Mouse (Mus musculus): ENCODE results near the gene Stx11. TPM values are rescaled to one million over a fixed set of nuclear protein-coding genes. Genes with fewer than 3 reads are reported as not detected.
A peak's percentile ranks its signal among the peaks of the same experiment; 100 is the strongest.
"Not testable (repeated sequence)": the region's sequence is repeated elsewhere in the genome, so short reads cannot be mapped to it uniquely, and the experiment has no call there.

Stx11 gene
- polyA plus RNA-seq, 1 experiment = 0.23 TPM

GRCm38 (mm10) chr10:12957271-12957670 is 6.8 kb downstream of the Stx11 start:
- Histone ChIP-seq H3K36me3 (ENCODE audit: control insufficient read depth, insufficient read depth, low read length) (no peaks in the 10 kb centered on the region), H3K4me1 (ENCODE audit: control insufficient read depth, insufficient read depth, low read length) (no peaks in the 10 kb centered on the region), H3K27ac (ENCODE audit: control insufficient read depth, insufficient read depth, low read depth, low read length) (no peak overlapping the region), H3K4me3 (ENCODE audit: control insufficient read depth, low read depth, low read length) (no peak overlapping the region), H3K27me3 (ENCODE audit: control insufficient read depth, insufficient read depth, low read length) (no peaks in the 10 kb centered on the region)
- no peak for TF ChIP-seq POLR2A (IDR thresholded peaks at IDR 0.05; ENCODE audit: control insufficient read depth, low read depth, low read length)

GRCm38 (mm10) chr10:12955831-12956230 is 8.3 kb downstream of the Stx11 start:
- Histone ChIP-seq H3K36me3 (ENCODE audit: control insufficient read depth, insufficient read depth, low read length) (no peaks in the 10 kb centered on the region), H3K27ac (ENCODE audit: control insufficient read depth, insufficient read depth, low read depth, low read length) (no peak overlapping the region), H3K27me3 (ENCODE audit: control insufficient read depth, insufficient read depth, low read length) (no peaks in the 10 kb centered on the region), H3K4me3 (ENCODE audit: control insufficient read depth, low read depth, low read length) (no peak overlapping the region), H3K4me1 (ENCODE audit: control insufficient read depth, insufficient read depth, low read length) (no peaks in the 10 kb centered on the region)
- TF ChIP-seq POLR2A (IDR thresholded peaks at IDR 0.05; ENCODE audit: control insufficient read depth, low read depth, low read length) (no peak), CTCF (IDR thresholded peaks at IDR 0.05; ENCODE audit: control insufficient read depth, insufficient read depth, insufficient replicate concordance, low read depth, low read length) (no peak)

- not testable (repeated sequence) for H3K4me3 ChIP-seq (ENCODE audit: control insufficient read depth, low read depth, low read length); H3K27ac ChIP-seq (ENCODE audit: control insufficient read depth, insufficient read depth, low read depth, low read length); H3K4me1 ChIP-seq (ENCODE audit: control insufficient read depth, insufficient read depth, low read length); H3K27me3 ChIP-seq (ENCODE audit: control insufficient read depth, insufficient read depth, low read length); H3K36me3 ChIP-seq (ENCODE audit: control insufficient read depth, insufficient read depth, low read length)
Measured at GRCm38 (mm10) chr10:12951358-12951757, 12.7 kb downstream of the Stx11 start.

- Histone ChIP-seq H3K27me3 (ENCODE audit: control insufficient read depth, insufficient read depth, low read length) (no peaks in the 10 kb centered on the region), H3K27ac (ENCODE audit: control insufficient read depth, insufficient read depth, low read depth, low read length) (no peak overlapping the region), H3K4me1 (ENCODE audit: control insufficient read depth, insufficient read depth, low read length) (no peaks in the 10 kb centered on the region), H3K4me3 (ENCODE audit: control insufficient read depth, low read depth, low read length) (no peak overlapping the region), H3K36me3 (ENCODE audit: control insufficient read depth, insufficient read depth, low read length) (no peaks in the 10 kb centered on the region)
- TF ChIP-seq CTCF (IDR thresholded peaks at IDR 0.05; ENCODE audit: control insufficient read depth, insufficient read depth, insufficient replicate concordance, low read depth, low read length) = no peak
- no peak for TF ChIP-seq POLR2A (IDR thresholded peaks at IDR 0.05; ENCODE audit: control insufficient read depth, low read depth, low read length)
Measured at GRCm38 (mm10) chr10:12949299-12949698, 14.8 kb downstream of the Stx11 start.

- H3K4me3 ChIP-seq (ENCODE audit: control insufficient read depth, low read depth, low read length) = no peak overlapping the region
- TF ChIP-seq CTCF (IDR thresholded peaks at IDR 0.05; ENCODE audit: control insufficient read depth, insufficient read depth, insufficient replicate concordance, low read depth, low read length) (no peak), POLR2A (IDR thresholded peaks at IDR 0.05; ENCODE audit: control insufficient read depth, low read depth, low read length) (no peak)
- H3K27me3 ChIP-seq (ENCODE audit: control insufficient read depth, insufficient read depth, low read length) = no peaks in the 10 kb centered on the region
- no peaks in the 10 kb centered on the region for H3K4me1 ChIP-seq (ENCODE audit: control insufficient read depth, insufficient read depth, low read length)
- no peaks in the 10 kb centered on the region for H3K36me3 ChIP-seq (ENCODE audit: control insufficient read depth, insufficient read depth, low read length)
- H3K27ac ChIP-seq (ENCODE audit: control insufficient read depth, insufficient read depth, low read depth, low read length) = no peak overlapping the region
Measured at GRCm38 (mm10) chr10:12947606-12948005, 16.5 kb downstream of the Stx11 start.

- Histone ChIP-seq H3K27me3 (ENCODE audit: control insufficient read depth, insufficient read depth, low read length) (no peaks in the 10 kb centered on the region), H3K4me1 (ENCODE audit: control insufficient read depth, insufficient read depth, low read length) (peaks cover 4% of the 10 kb centered on the region), H3K4me3 (ENCODE audit: control insufficient read depth, low read depth, low read length) (peak overlapping the region; percentile 74), H3K36me3 (ENCODE audit: control insufficient read depth, insufficient read depth, low read length) (no peaks in the 10 kb centered on the region), H3K27ac (ENCODE audit: control insufficient read depth, insufficient read depth, low read depth, low read length) (no peak overlapping the region)
- TF ChIP-seq POLR2A (IDR thresholded peaks at IDR 0.05; ENCODE audit: control insufficient read depth, low read depth, low read length) (no peak), CTCF (IDR thresholded peaks at IDR 0.05; ENCODE audit: control insufficient read depth, insufficient read depth, insufficient replicate concordance, low read depth, low read length) (no peak)
Measured at GRCm38 (mm10) chr10:12941018-12941761, 22.9 kb downstream of the Stx11 start.

GRCm38 (mm10) chr10:12938763-12939162 is 25.3 kb downstream of the Stx11 start:
- no peaks in the 10 kb centered on the region for H3K27me3 ChIP-seq (ENCODE audit: control insufficient read depth, insufficient read depth, low read length)
- H3K36me3 ChIP-seq (ENCODE audit: control insufficient read depth, insufficient read depth, low read length) = no peaks in the 10 kb centered on the region
- no peak overlapping the region for H3K4me3 ChIP-seq (ENCODE audit: control insufficient read depth, low read depth, low read length)
- H3K27ac ChIP-seq (ENCODE audit: control insufficient read depth, insufficient read depth, low read depth, low read length) = no peak overlapping the region
- TF ChIP-seq CTCF (IDR thresholded peaks at IDR 0.05; ENCODE audit: control insufficient read depth, insufficient read depth, insufficient replicate concordance, low read depth, low read length) (no peak), POLR2A (IDR thresholded peaks at IDR 0.05; ENCODE audit: control insufficient read depth, low read depth, low read length) (no peak)
- peaks cover 4% of the 10 kb centered on the region for H3K4me1 ChIP-seq (ENCODE audit: control insufficient read depth, insufficient read depth, low read length)

GRCm38 (mm10) chr10:12936079-12936478 is 28.0 kb downstream of the Stx11 start:
- Histone ChIP-seq H3K4me3 (ENCODE audit: control insufficient read depth, low read depth, low read length) (no peak overlapping the region), H3K4me1 (ENCODE audit: control insufficient read depth, insufficient read depth, low read length) (no peaks in the 10 kb centered on the region; the same call in none of the 2 replicates), H3K36me3 (ENCODE audit: control insufficient read depth, insufficient read depth, low read length) (no peaks in the 10 kb centered on the region), H3K27ac (ENCODE audit: control insufficient read depth, insufficient read depth, low read depth, low read length) (no peak overlapping the region), H3K27me3 (ENCODE audit: control insufficient read depth, insufficient read depth, low read length) (no peaks in the 10 kb centered on the region)
- TF ChIP-seq POLR2A (IDR thresholded peaks at IDR 0.05; ENCODE audit: control insufficient read depth, low read depth, low read length) (no peak), CTCF (IDR thresholded peaks at IDR 0.05; ENCODE audit: control insufficient read depth, insufficient read depth, insufficient replicate concordance, low read depth, low read length) (no peak)
